10 mouse cellular contexts compared by ENCODE assay signal in the genomic region with DNA sequence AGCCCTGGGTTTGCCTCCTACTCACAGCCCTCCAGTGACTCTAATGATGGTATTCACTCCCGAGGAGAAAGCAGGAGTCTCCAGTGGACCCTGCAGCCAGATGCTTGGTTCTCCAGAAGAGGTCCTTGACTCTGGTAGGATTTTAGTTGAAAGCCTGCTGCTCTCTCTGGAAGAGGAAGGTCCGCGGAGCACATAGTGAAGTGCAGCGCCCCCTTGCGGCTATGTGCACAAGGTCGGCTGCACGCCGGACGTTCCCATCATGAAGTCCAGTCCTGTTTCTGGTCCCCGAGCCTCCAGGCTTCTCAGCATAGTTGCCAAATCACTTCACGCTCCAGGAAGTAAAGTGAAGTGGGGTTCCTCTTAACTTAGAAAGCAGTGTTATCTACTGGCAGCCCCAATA.
DNase-seq lines count a peak whose midpoint lies in the region; ATAC-seq lines count a peak whose summit lies in the region.
"Had no signal": no experiment of that assay in that cellular context is flagged by ENCODE, and none has a peak within 500 bp of the region (broad histone marks: within the 10 kb centered on the region; RNA-seq: fewer than 3 reads in every experiment).

No protein-coding gene starts in this region.

- DNase-seq in kidney, adult 11 months: peak; percentile 37
- DNase-seq in embryo, embryonic 10 days (ENCODE audit: low spot score): peak; percentile 87
- peak; percentile 50 to 61 for DNase-seq in left cerebral cortex, postnatal 36 days (ENCODE audit: low spot score in 2 of 2)
- DNase-seq in ovary, adult 18-20 months (ENCODE audit: low spot score): peak; percentile 21
- peak; percentile 81 for DNase-seq in thymus, postnatal 4 days

- no peak overlapping the region for H3K4me3 ChIP-seq in kidney, embryonic 15.5 days (replicated peaks)
- H3K4me3 ChIP-seq: erythroblast, embryonic 14.5 days; myocyte had no signal

- H3K4me2 ChIP-seq in kidney, embryonic 15.5 days: no peak overlapping the region

- H3K27me3 ChIP-seq in kidney, embryonic 15.5 days: 0 out of 2 replicates have a peak, but pooled peaks cover 3% of the 10 kb centered on the region

- H3K4me1 ChIP-seq in kidney, embryonic 15.5 days: no peaks in the 10 kb centered on the region

- ATAC-seq in kidney, embryonic 15.5 days (replicated peaks; ENCODE audit: low FRiP score): no peak
- peak; percentile 52 for ATAC-seq in activated CD4-positive, CD25-positive, alpha-beta regulatory T cell, adult 4 months
- peak; percentile 75 to 84 for ATAC-seq in hematopoietic stem cell, adult 5-6 weeks (replicated peaks in 1 of 2; ENCODE audit: insufficient read depth in 1 of 2, low FRiP score in 2 of 2, low TSS enrichment in 1 of 2, low read depth in 1 of 2, poor library complexity in 2 of 2, severe bottlenecking in 2 of 2)

- H3K36me3 ChIP-seq in kidney, embryonic 15.5 days: no peaks in the 10 kb centered on the region

- 9% methylated on average over 11 of the region's 11 CpGs for WGBS in kidney, embryonic 15.5 days

- intact Hi-C loops in left cerebral cortex, postnatal 36 days (cut with DNase I): loop anchor here (5.0 kb wide), 1 partner anchor 99 kb away; no protein-coding TSS in a partner anchor

- H3K9ac ChIP-seq in kidney, embryonic 15.5 days: no peak overlapping the region

- no peaks in the 10 kb centered on the region for H3K9me3 ChIP-seq in kidney, embryonic 15.5 days (replicated peaks)

- H3K27ac ChIP-seq in kidney, embryonic 15.5 days: no peak overlapping the region

Comparison
In these comparisons a context has a peak if more than half of its experiments do, and no peak if none do; other contexts are left out.
1. DNase-seq: peak in every context shown above with its lines; median percentile 87 in embryo, embryonic 10 days; 81 in thymus, postnatal 4 days; 56 in left cerebral cortex, postnatal 36 days; 37 in kidney, adult 11 months; 21 in ovary, adult 18-20 months.